Mouse (Mus musculus): ENCODE results near the gene Aoc2. TPM values are rescaled to one million over a fixed set of nuclear protein-coding genes. Genes with fewer than 3 reads are reported as not detected.
"Not testable (repeated sequence)": the region's sequence is repeated elsewhere in the genome, so short reads cannot be mapped to it uniquely, and the experiment has no call there.

Aoc2 gene
- polyA plus RNA-seq, 1 experiment, result 2.9 TPM

DNA sequence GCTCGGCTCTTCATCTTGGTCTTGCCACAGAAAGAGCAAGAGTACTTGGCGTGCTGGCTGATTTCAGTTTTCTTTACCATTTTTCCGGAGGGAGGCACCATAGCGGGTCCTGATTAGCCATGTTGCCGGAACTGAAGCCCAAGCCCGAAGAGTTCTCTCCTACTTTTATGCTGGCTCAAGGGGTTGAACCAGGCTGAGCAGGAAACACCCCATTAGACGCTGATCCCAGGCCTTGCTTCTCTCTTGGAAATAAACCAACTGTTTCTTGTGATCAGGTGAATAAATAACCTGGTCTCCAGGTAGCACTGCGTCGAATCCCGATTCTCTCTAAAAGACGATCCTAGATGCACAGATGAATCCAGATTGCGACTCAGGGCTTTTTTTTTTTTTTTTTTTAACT is 28.6 kb downstream of the Aoc2 start:
- Histone ChIP-seq H3K27me3 (replicated peaks) (peaks cover 39% of the 10 kb centered on the region), H3K9me3 (peaks cover 8% of the 10 kb centered on the region), H3K4me1 (peaks cover 13% of the 10 kb centered on the region), H3K4me3 (replicated peaks) (no peak overlapping the region), H3K36me3 (replicated peaks; ENCODE audit: low read length) (no peaks in the 10 kb centered on the region)
- TF ChIP-seq FLI1 (IDR thresholded peaks at IDR 0.05; ENCODE audit: low read length) (no peak), GATA1 (IDR thresholded peaks at IDR 0.05; ENCODE audit: borderline replicate concordance, low read length) (no peak)

DNA sequence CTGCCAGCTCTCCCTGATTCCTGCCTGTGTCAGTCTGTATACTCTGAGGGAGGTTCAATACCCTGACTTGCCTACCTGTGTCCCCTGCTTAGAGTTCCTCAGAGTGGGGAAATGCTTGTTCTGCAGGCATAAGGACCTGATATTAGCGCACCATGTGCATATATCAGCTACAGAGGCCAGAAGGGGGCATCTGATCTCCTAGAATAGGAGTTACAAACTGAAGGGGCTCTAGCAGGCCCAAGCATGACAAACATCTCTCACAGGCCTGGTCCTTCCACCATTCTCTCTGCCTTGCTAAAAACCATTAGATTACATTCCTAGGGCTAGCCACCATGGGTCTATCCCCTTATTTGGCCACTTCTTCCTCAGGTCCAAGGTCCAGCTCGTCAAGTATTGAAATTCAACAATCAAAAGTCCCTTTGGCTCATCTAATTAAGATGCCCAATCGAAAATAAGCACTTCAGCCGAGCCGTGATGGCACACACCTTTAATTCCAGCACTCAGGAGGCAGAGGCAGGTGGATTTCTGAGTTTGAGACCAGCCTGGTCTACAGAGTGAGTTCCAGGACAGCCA is 29.7 kb downstream of the Aoc2 start:
- H3K36me3 ChIP-seq (replicated peaks; ENCODE audit: low read length), result no peaks in the 10 kb centered on the region

DNA sequence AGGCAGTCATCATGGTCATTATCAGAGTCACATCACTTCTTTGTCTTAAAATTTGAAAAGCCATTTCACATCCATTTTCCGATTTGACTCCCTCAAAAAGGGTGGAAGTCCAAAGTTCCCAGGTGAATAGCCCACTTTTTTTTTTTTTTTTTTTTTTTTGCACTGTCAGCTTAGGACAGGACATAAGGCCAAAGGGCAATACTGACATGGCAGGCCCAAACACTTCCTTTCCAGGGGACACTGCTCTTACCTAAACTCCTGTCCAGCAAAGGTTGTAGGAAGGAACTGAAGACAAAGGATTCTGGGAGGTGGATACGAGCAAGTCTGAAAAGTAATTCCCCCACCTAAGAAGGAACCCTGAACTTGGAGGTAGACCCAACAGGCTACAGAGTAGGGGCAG is 31.1 kb downstream of the Aoc2 start:
- TF ChIP-seq GATA1 (IDR thresholded peaks at IDR 0.05; ENCODE audit: borderline replicate concordance, low read length) (no peak), FLI1 (IDR thresholded peaks at IDR 0.05; ENCODE audit: low read length) (no peak)
- no peak overlapping the region for H3K4me3 ChIP-seq (replicated peaks)
- no peaks in the 10 kb centered on the region for H3K36me3 ChIP-seq (replicated peaks; ENCODE audit: low read length)
- H3K4me1 ChIP-seq, result peaks cover 33% of the 10 kb centered on the region
- no peaks in the 10 kb centered on the region for H3K9me3 ChIP-seq
- peaks cover 23% of the 10 kb centered on the region for H3K27me3 ChIP-seq (replicated peaks)

More for the DNA sequence above, 29.7 kb downstream of the Aoc2 start:
- Histone ChIP-seq H3K4me3 (replicated peaks) (no peak overlapping the region), H3K9me3 (peaks cover 8% of the 10 kb centered on the region), H3K27me3 (replicated peaks) (peaks cover 32% of the 10 kb centered on the region), H3K4me1 (peaks cover 19% of the 10 kb centered on the region)
- no peak for TF ChIP-seq FLI1 (IDR thresholded peaks at IDR 0.05; ENCODE audit: low read length)
- TF ChIP-seq GATA1 (IDR thresholded peaks at IDR 0.05; ENCODE audit: borderline replicate concordance, low read length), result no peak

DNA sequence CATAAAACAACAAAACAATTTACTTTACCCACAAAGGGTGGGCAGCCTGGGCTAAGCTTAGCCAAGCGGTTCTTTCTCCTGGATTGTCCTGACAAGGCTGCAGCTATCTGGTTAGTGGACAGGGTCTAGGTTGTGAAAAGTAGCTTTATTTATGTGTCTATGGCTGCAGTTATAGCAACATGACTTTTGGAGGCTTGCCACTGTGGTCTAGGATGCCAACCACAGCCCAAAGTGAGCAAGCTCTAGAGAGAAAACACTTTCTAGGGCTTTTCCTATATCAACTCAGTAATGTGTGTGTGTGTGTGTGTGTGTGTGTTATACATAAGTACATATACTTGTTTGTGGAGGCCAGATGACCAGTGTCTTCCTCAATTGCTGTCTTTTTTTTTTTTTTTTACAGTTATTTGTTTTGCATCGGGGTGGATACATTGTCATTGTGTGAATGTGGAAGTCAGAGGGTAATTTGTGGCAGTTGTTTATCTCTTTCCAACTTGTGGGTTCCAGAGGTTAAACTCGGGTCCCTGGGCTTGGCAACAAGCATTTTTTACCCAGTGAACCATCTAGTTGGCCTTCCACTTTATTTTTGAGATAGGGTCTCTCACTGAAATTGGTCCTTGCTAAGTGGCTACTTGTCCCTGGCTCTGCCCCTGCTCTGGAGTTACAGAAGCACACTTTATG is 32.8 kb downstream of the Aoc2 start:
- H3K9me3 ChIP-seq, result no peaks in the 10 kb centered on the region
- TF ChIP-seq FLI1 (IDR thresholded peaks at IDR 0.05; ENCODE audit: low read length) (no peak), GATA1 (IDR thresholded peaks at IDR 0.05; ENCODE audit: borderline replicate concordance, low read length) (no peak)
- peaks cover 15% of the 10 kb centered on the region for H3K27me3 ChIP-seq (replicated peaks)
- H3K4me3 ChIP-seq (replicated peaks), result no peak overlapping the region
- H3K36me3 ChIP-seq (replicated peaks; ENCODE audit: low read length), result no peaks in the 10 kb centered on the region
- peaks cover 39% of the 10 kb centered on the region for H3K4me1 ChIP-seq

DNA sequence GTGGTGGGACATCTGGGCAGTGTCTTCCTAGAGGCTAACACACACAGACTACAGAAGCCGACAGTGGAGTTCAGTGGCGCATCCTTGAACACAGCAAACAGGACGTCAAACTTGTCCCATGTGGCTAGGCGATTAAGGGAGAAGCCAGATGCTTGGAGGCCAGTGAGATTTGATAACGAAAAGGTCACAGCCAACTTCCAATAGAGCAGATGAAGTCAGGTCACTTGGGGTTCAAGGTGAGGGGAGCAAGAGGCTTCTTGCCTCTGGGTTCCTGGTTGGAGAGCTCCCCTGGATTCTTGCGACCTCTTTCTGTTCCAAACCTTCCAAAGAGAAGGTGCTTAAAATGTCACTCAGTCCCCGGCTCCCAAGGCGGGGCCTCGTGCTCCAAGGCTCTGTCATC is 34.9 kb downstream of the Aoc2 start:
- H3K9me3 ChIP-seq, result no peaks in the 10 kb centered on the region
- peaks cover 11% of the 10 kb centered on the region for H3K27me3 ChIP-seq (replicated peaks)
- peaks cover 44% of the 10 kb centered on the region for H3K4me1 ChIP-seq
- H3K4me3 ChIP-seq (replicated peaks), result no peak overlapping the region
- TF ChIP-seq GATA1 (IDR thresholded peaks at IDR 0.05; ENCODE audit: borderline replicate concordance, low read length) (no peak), FLI1 (IDR thresholded peaks at IDR 0.05; ENCODE audit: low read length) (no peak)
- no peaks in the 10 kb centered on the region for H3K36me3 ChIP-seq (replicated peaks; ENCODE audit: low read length)

DNA sequence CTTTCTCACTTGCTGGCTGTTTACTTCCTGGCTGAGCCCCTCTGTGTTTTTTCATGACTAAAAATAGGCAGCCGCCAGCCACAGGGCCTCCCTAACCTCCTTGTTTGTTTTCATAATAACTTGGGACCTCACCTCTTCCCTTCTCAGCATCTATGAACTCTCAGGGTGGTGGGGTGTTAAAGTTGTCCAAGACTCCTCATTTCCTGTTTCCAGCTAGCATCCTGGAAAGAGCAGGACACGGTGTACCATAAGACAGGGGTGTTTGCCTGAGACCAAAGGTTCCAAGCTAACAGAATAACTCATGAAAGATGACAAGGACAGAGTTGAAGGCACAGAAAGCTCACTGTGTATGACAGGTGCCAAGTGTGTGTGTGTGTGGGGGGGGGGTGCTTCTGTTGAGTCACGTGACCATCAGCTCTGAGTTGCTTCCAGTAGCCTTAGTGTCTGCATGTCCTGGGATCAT is 35.8 kb downstream of the Aoc2 start:
- Histone ChIP-seq H3K4me3 (replicated peaks) (no peak overlapping the region), H3K27me3 (replicated peaks) (peaks cover 13% of the 10 kb centered on the region), H3K36me3 (replicated peaks; ENCODE audit: low read length) (no peaks in the 10 kb centered on the region), H3K9me3 (no peaks in the 10 kb centered on the region), H3K4me1 (peaks cover 45% of the 10 kb centered on the region)
- TF ChIP-seq GATA1 (IDR thresholded peaks at IDR 0.05; ENCODE audit: borderline replicate concordance, low read length) (no peak), FLI1 (IDR thresholded peaks at IDR 0.05; ENCODE audit: low read length) (no peak)

DNA sequence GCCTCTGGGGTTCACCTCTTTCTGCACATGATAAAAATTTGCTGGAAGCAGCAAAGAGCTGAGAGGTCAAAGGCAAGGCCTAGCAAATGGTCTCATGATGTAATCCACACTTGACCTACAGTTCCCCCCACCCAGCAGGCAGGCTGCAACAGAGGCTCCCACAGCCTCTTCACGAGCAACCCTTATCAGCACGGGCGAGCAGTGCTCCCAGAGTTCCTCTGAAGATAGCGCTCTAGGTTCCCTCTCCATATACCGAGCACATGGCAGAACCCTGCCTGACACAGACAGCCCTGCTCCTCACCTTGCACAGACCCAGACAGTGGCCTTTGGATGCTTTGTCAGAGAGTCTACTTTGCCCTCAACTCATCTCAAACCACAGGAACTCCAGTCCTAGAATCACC is 39.7 kb downstream of the Aoc2 start:
- H3K4me1 ChIP-seq, result peaks cover 26% of the 10 kb centered on the region
- no peaks in the 10 kb centered on the region for H3K9me3 ChIP-seq
- no peak for TF ChIP-seq FLI1 (IDR thresholded peaks at IDR 0.05; ENCODE audit: low read length)
- TF ChIP-seq GATA1 (IDR thresholded peaks at IDR 0.05; ENCODE audit: borderline replicate concordance, low read length), result no peak
- H3K27me3 ChIP-seq (replicated peaks), result peaks cover 27% of the 10 kb centered on the region
- H3K4me3 ChIP-seq (replicated peaks), result no peak overlapping the region
- no peaks in the 10 kb centered on the region for H3K36me3 ChIP-seq (replicated peaks; ENCODE audit: low read length)

DNA sequence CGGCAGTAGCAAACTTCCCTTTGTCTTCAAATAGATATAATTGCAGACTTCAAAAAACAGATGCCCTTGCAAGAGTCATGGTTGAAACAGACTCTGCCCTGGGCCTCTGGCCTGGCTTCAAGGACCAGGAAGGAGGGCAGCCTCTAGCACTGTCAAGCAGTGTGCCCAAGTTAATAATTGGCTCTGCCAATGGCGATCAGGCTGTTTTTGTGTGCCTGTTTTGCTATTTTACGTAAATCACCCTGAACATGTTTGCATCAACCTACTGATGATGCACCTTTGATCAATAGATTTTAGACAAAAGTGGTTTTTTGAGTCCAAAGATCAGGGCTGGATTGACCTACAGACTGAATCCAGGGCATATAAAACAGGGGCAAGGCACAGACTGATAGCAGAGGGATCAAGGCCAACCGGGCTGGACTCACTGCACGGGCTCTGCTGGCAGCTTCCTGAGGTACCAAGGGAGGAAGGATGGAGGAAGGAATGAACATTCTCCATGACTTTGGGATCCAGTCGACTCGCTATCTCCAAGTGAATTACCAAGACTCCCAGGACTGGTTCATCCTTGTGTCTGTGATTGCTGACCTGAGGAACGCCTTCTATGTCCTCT is 42.6 kb downstream of the Aoc2 start, which contains the start of gene G6pc:
Gene G6pc (plus strand): TSS at position 236 of the 610 bp plus-strand sequence.
- peaks cover 41% of the 10 kb centered on the region for H3K27me3 ChIP-seq (replicated peaks)
- peaks cover 10% of the 10 kb centered on the region for H3K4me1 ChIP-seq
- no peak within 1 kb of the TSS for H3K4me3 ChIP-seq (replicated peaks)
- H3K9me3 ChIP-seq, result no peaks in the 10 kb centered on the region
- H3K36me3 ChIP-seq (replicated peaks; ENCODE audit: low read length), result no peaks in the 10 kb centered on the region
- TF ChIP-seq FLI1 (IDR thresholded peaks at IDR 0.05; ENCODE audit: low read length), result no peak
- no peak for TF ChIP-seq GATA1 (IDR thresholded peaks at IDR 0.05; ENCODE audit: borderline replicate concordance, low read length)

DNA sequence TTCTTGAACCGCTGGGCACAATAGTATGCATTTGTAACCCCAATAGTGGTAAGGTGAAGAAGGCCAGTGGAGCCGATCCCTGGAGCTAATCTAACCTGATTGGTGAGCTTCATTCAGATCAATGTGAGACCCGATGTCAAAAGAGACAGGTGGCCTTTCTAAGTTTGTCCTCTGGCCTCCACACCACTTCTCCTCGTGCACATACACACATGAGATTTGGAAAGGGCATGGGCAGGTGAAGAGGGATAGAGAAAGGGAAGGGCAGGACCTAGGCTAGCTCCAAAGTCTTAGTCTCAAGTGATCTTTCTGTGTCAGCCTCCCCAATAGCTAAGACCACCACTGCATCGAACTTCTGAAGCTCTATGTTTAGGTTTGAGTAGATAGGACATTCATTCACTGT is 45.3 kb downstream of the Aoc2 start:
- H3K9me3 ChIP-seq, result no peaks in the 10 kb centered on the region
- peaks cover 47% of the 10 kb centered on the region for H3K27me3 ChIP-seq (replicated peaks)
- TF ChIP-seq GATA1 (IDR thresholded peaks at IDR 0.05; ENCODE audit: borderline replicate concordance, low read length) (no peak), FLI1 (IDR thresholded peaks at IDR 0.05; ENCODE audit: low read length) (no peak)
- H3K4me3 ChIP-seq (replicated peaks), result no peak overlapping the region
- no peaks in the 10 kb centered on the region for H3K36me3 ChIP-seq (replicated peaks; ENCODE audit: low read length)
- H3K4me1 ChIP-seq, result peaks cover 3% of the 10 kb centered on the region; the same call in 1 of the 2 replicates

DNA sequence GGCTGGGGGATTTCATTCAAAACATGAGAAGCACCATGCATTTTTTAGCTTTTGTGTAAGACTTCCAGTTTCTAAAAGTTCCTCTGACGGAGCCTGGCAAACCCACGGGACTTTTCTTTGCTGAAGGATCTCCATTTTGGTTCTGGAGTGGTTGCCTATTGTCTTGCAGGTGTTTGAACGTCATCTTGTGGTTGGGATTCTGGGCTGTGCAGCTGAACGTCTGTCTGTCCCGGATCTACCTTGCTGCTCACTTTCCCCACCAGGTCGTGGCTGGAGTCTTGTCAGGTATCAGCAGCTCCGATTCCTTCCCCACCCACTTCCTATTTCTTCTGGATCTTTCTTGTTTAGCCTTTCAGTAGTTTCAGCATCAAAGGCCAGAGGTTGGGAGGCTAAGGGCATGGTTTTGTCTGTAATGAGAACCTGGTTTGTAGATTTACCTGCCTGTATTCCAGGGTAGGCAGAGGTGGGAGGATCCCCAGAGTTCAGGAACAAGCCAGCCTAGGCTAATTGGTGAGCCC is 49.6 kb downstream of the Aoc2 start:
- Histone ChIP-seq H3K4me1 (peaks cover 3% of the 10 kb centered on the region; the same call in 1 of the 2 replicates), H3K9me3 (no peaks in the 10 kb centered on the region), H3K27me3 (replicated peaks) (peaks cover 59% of the 10 kb centered on the region), H3K4me3 (replicated peaks) (no peak overlapping the region), H3K36me3 (replicated peaks; ENCODE audit: low read length) (no peaks in the 10 kb centered on the region)
- TF ChIP-seq FLI1 (IDR thresholded peaks at IDR 0.05; ENCODE audit: low read length) (no peak), GATA1 (IDR thresholded peaks at IDR 0.05; ENCODE audit: borderline replicate concordance, low read length) (no peak)

DNA sequence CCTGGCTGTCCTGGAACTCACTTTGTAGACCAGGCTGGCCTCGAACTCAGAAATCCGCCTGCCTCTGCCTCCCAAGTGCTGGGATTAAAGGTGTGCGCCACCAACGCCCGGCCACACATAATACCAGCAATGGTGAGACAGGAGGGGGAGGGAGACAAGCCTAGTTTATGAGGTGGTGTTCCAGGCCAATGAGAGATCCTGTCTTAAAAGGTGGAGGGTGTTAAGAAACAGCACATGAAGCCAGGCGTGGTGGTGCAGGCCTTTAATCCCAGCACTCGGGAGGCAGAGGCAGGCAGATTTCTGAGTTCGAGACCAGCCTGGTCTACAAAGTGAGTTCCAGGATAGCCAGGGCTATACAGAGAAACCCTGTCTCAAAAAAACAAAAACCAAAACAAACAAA is 53.3 kb downstream of the Aoc2 start:
- H3K9me3 ChIP-seq; H3K4me3 ChIP-seq (replicated peaks); H3K4me1 ChIP-seq; H3K36me3 ChIP-seq (replicated peaks; ENCODE audit: low read length): not testable (repeated sequence)
- peaks cover 50% of the 10 kb centered on the region for H3K27me3 ChIP-seq (replicated peaks)
